In genomic region chr3:38501739-38502138, GRCm38 (mm10) we compare ENCODE assay signal across 28 mouse cellular contexts. TPM values are rescaled to one million over a fixed set of nuclear protein-coding genes. Genes with fewer than 3 reads are reported as not detected.
A peak's percentile ranks its signal among the peaks of the same experiment; 100 is the strongest.
DNase-seq lines count a peak whose midpoint lies in the region; ATAC-seq and TF ChIP-seq lines count a peak whose summit lies in the region.
"Had no signal": no experiment of that assay in that cellular context is flagged by ENCODE, and none has a peak within 500 bp of the region (broad histone marks: within the 10 kb centered on the region; RNA-seq: fewer than 3 reads in every experiment).

No protein-coding gene starts in this region.

- no peak overlapping the region for H3K9ac ChIP-seq in embryonic facial prominence, embryonic 14.5 days (ENCODE audit: low read depth, low read length)
- H3K9ac ChIP-seq in forebrain, postnatal 0 days, result no peak overlapping the region
- no peak overlapping the region for H3K9ac ChIP-seq in forebrain, embryonic 13.5 days
- no peak overlapping the region for H3K9ac ChIP-seq in hindbrain, embryonic 16.5 days (ENCODE audit: low read depth, low read length)
- H3K9ac ChIP-seq in hindbrain, embryonic 11.5 days (ENCODE audit: low read depth, low read length), result no peak overlapping the region
- no peak overlapping the region for H3K9ac ChIP-seq in midbrain, embryonic 16.5 days (ENCODE audit: low read depth, low read length)
- H3K9ac ChIP-seq: embryonic facial prominence, embryonic 15.5 days; heart, embryonic 13.5 days; hindbrain, embryonic 15.5 days had no signal

- no peak for TF ChIP-seq CTCF in forebrain, postnatal 0 days (IDR thresholded peaks at IDR 0.05; ENCODE audit: low read depth)

- WGBS in embryonic facial prominence, embryonic 14.5 days, result 85% methylated on average over 2 of the region's 2 CpGs
- WGBS in embryonic facial prominence, embryonic 10.5 days, result 95% methylated on average over 2 of the region's 2 CpGs
- WGBS in forebrain, postnatal 0 days, result 85% methylated on average over 2 of the region's 2 CpGs
- WGBS in forebrain, embryonic 13.5 days, result 84% methylated on average over 2 of the region's 2 CpGs
- WGBS in hindbrain, embryonic 16.5 days, result 93% methylated on average over 2 of the region's 2 CpGs
- WGBS in hindbrain, embryonic 11.5 days, result 97% methylated on average over 2 of the region's 2 CpGs
- 95% methylated on average over 2 of the region's 2 CpGs for WGBS in midbrain, embryonic 16.5 days
- 96% methylated on average over 2 of the region's 2 CpGs for WGBS in midbrain, embryonic 10.5 days

- H3K4me1 ChIP-seq in embryonic facial prominence, embryonic 14.5 days (ENCODE audit: control insufficient read depth, insufficient read depth, low read length), result no peaks in the 10 kb centered on the region
- peaks cover 10% of the 10 kb centered on the region; the same call in 1 of the 2 replicates for H3K4me1 ChIP-seq in embryonic facial prominence, embryonic 10.5 days
- no peaks in the 10 kb centered on the region for H3K4me1 ChIP-seq in forebrain, postnatal 0 days (ENCODE audit: insufficient read depth)
- peaks cover 4% of the 10 kb centered on the region; the same call in 1 of the 2 replicates for H3K4me1 ChIP-seq in forebrain, embryonic 13.5 days
- H3K4me1 ChIP-seq in hindbrain, embryonic 16.5 days (ENCODE audit: control insufficient read depth, insufficient read depth, low read depth, low read length), result no peaks in the 10 kb centered on the region
- no peaks in the 10 kb centered on the region for H3K4me1 ChIP-seq in hindbrain, embryonic 11.5 days (replicated peaks; ENCODE audit: control insufficient read depth, insufficient read depth, low read length)
- H3K4me1 ChIP-seq in midbrain, embryonic 16.5 days (ENCODE audit: control insufficient read depth, insufficient read depth, low read length), result no peaks in the 10 kb centered on the region
- H3K4me1 ChIP-seq in midbrain, embryonic 10.5 days, result no peaks in the 10 kb centered on the region
- H3K4me1 ChIP-seq: embryonic facial prominence, embryonic 15.5 days; heart, embryonic 10.5 days had no signal

- DNase-seq in embryonic facial prominence, embryonic 14.5 days (ENCODE audit: low spot score), result no peak
- no peak for DNase-seq in embryonic facial prominence, embryonic 10.5 days (ENCODE audit: low spot score)
- no peak for DNase-seq in forebrain, postnatal 0 days
- no peak for DNase-seq in hindbrain, embryonic 11.5 days (ENCODE audit: low spot score)
- no peak for DNase-seq in midbrain, embryonic 10.5 days (ENCODE audit: low spot score)
- DNase-seq: adrenal gland, adult 8-10 months; adrenal gland, postnatal 25 days; cerebellum, adult 11-12 months; cerebellum, adult 8-10 months; cerebellum, postnatal 10 days; cerebellum, postnatal 36 days; embryo, embryonic 11 days; gastrocnemius, adult 2 months; gastrocnemius, postnatal 14 days; heart, adult 18-20 months; heart, postnatal 14 days; heart, postnatal 4 days; kidney, adult 18-20 months had no signal

- no peaks in the 10 kb centered on the region for H3K36me3 ChIP-seq in embryonic facial prominence, embryonic 14.5 days (ENCODE audit: control insufficient read depth, insufficient read depth, low read length)
- no peaks in the 10 kb centered on the region for H3K36me3 ChIP-seq in embryonic facial prominence, embryonic 10.5 days (replicated peaks)
- no peaks in the 10 kb centered on the region for H3K36me3 ChIP-seq in forebrain, postnatal 0 days (ENCODE audit: insufficient read depth)
- H3K36me3 ChIP-seq in forebrain, embryonic 13.5 days (ENCODE audit: poor library complexity, severe bottlenecking), result no peaks in the 10 kb centered on the region
- no peaks in the 10 kb centered on the region for H3K36me3 ChIP-seq in hindbrain, embryonic 16.5 days (ENCODE audit: control insufficient read depth, insufficient read depth, low read length)
- no peaks in the 10 kb centered on the region for H3K36me3 ChIP-seq in hindbrain, embryonic 11.5 days (ENCODE audit: control insufficient read depth, insufficient read depth, low read length)
- H3K36me3 ChIP-seq in midbrain, embryonic 16.5 days (ENCODE audit: control insufficient read depth, insufficient read depth, low read length), result no peaks in the 10 kb centered on the region
- H3K36me3 ChIP-seq in midbrain, embryonic 10.5 days, result no peaks in the 10 kb centered on the region
- H3K36me3 ChIP-seq: embryonic facial prominence, embryonic 15.5 days; heart, embryonic 10.5 days; heart, embryonic 13.5 days; hindbrain, embryonic 15.5 days had no signal

- no peaks in the 10 kb centered on the region for H3K9me3 ChIP-seq in embryonic facial prominence, embryonic 14.5 days (ENCODE audit: control insufficient read depth, low read length)
- H3K9me3 ChIP-seq in embryonic facial prominence, embryonic 10.5 days, result no peaks in the 10 kb centered on the region
- no peaks in the 10 kb centered on the region for H3K9me3 ChIP-seq in forebrain, postnatal 0 days (ENCODE audit: low read length)
- no peaks in the 10 kb centered on the region for H3K9me3 ChIP-seq in forebrain, embryonic 13.5 days (replicated peaks)
- H3K9me3 ChIP-seq in hindbrain, embryonic 16.5 days (ENCODE audit: control insufficient read depth, low read length), result no peaks in the 10 kb centered on the region
- no peaks in the 10 kb centered on the region for H3K9me3 ChIP-seq in hindbrain, embryonic 11.5 days (ENCODE audit: control insufficient read depth, low read length)
- no peaks in the 10 kb centered on the region for H3K9me3 ChIP-seq in midbrain, embryonic 16.5 days (replicated peaks; ENCODE audit: control insufficient read depth, low read length, poor library complexity, severe bottlenecking)
- H3K9me3 ChIP-seq in midbrain, embryonic 10.5 days (replicated peaks), result no peaks in the 10 kb centered on the region
- H3K9me3 ChIP-seq: embryonic facial prominence, embryonic 15.5 days; heart, embryonic 10.5 days; heart, embryonic 13.5 days; hindbrain, embryonic 15.5 days had no signal

- H3K27me3 ChIP-seq in embryonic facial prominence, embryonic 14.5 days (replicated peaks; ENCODE audit: control insufficient read depth, insufficient read depth, low read length), result no peaks in the 10 kb centered on the region
- H3K27me3 ChIP-seq in embryonic facial prominence, embryonic 10.5 days (replicated peaks; ENCODE audit: low read depth, poor library complexity, severe bottlenecking), result 0 out of 2 replicates have a peak, but pooled peaks cover 3% of the 10 kb centered on the region
- no peaks in the 10 kb centered on the region; the same call in 1 of the 2 replicates for H3K27me3 ChIP-seq in forebrain, postnatal 0 days (ENCODE audit: insufficient read depth, low read length)
- no peaks in the 10 kb centered on the region for H3K27me3 ChIP-seq in forebrain, embryonic 13.5 days
- no peaks in the 10 kb centered on the region for H3K27me3 ChIP-seq in hindbrain, embryonic 16.5 days (replicated peaks; ENCODE audit: control insufficient read depth, insufficient read depth, low read length)
- no peaks in the 10 kb centered on the region for H3K27me3 ChIP-seq in hindbrain, embryonic 11.5 days (ENCODE audit: control insufficient read depth, insufficient read depth, low read length)
- H3K27me3 ChIP-seq in midbrain, embryonic 16.5 days (ENCODE audit: control insufficient read depth, insufficient read depth, low read depth, low read length), result no peaks in the 10 kb centered on the region
- H3K27me3 ChIP-seq in midbrain, embryonic 10.5 days (ENCODE audit: low read depth, poor library complexity, severe bottlenecking), result no peaks in the 10 kb centered on the region
- H3K27me3 ChIP-seq: embryonic facial prominence, embryonic 15.5 days; heart, embryonic 13.5 days; hindbrain, embryonic 15.5 days had no signal

- no peak overlapping the region for H3K4me3 ChIP-seq in embryonic facial prominence, embryonic 14.5 days (ENCODE audit: low read depth, low read length)
- H3K4me3 ChIP-seq in embryonic facial prominence, embryonic 10.5 days, result no peak overlapping the region
- H3K4me3 ChIP-seq in forebrain, postnatal 0 days (ENCODE audit: low read depth, low read length), result no peak overlapping the region
- no peak overlapping the region for H3K4me3 ChIP-seq in forebrain, embryonic 13.5 days
- H3K4me3 ChIP-seq in hindbrain, embryonic 16.5 days (ENCODE audit: low read length), result no peak overlapping the region
- H3K4me3 ChIP-seq in hindbrain, embryonic 11.5 days (ENCODE audit: low read depth, low read length), result no peak overlapping the region
- no peak overlapping the region for H3K4me3 ChIP-seq in midbrain, embryonic 16.5 days (ENCODE audit: low read depth, low read length)
- H3K4me3 ChIP-seq in midbrain, embryonic 10.5 days, result no peak overlapping the region
- H3K4me3 ChIP-seq: embryonic facial prominence, embryonic 15.5 days; gastrocnemius, adult 2 months; heart, embryonic 10.5 days; heart, embryonic 13.5 days; hindbrain, embryonic 15.5 days had no signal

- no peak overlapping the region for H3K27ac ChIP-seq in embryonic facial prominence, embryonic 14.5 days (replicated peaks; ENCODE audit: low read depth, low read length)
- no peak overlapping the region for H3K27ac ChIP-seq in embryonic facial prominence, embryonic 10.5 days (replicated peaks)
- H3K27ac ChIP-seq in forebrain, postnatal 0 days (ENCODE audit: low read depth, low read length), result no peak overlapping the region
- H3K27ac ChIP-seq in forebrain, embryonic 13.5 days, result no peak overlapping the region
- no peak overlapping the region for H3K27ac ChIP-seq in hindbrain, embryonic 16.5 days (ENCODE audit: low read depth, low read length)
- no peak overlapping the region for H3K27ac ChIP-seq in hindbrain, embryonic 11.5 days (ENCODE audit: low read depth, low read length)
- no peak overlapping the region for H3K27ac ChIP-seq in midbrain, embryonic 16.5 days (ENCODE audit: low read length)
- no peak overlapping the region for H3K27ac ChIP-seq in midbrain, embryonic 10.5 days (replicated peaks)
- H3K27ac ChIP-seq: embryonic facial prominence, embryonic 15.5 days; gastrocnemius, adult 2 months; heart, embryonic 10.5 days; heart, embryonic 13.5 days; hindbrain, embryonic 15.5 days had no signal

- 0 out of 2 replicates have a peak, but pooled peaks have one; percentile 19 for ATAC-seq in embryonic facial prominence, embryonic 14.5 days (ENCODE audit: low read depth)
- ATAC-seq in forebrain, postnatal 0 days, result peak; percentile 5; the same call in 1 of the 2 replicates
- ATAC-seq in forebrain, embryonic 13.5 days, result no peak
- peak; percentile 17; the same call in 1 of the 2 replicates for ATAC-seq in hindbrain, embryonic 16.5 days
- no peak for ATAC-seq in hindbrain, embryonic 11.5 days (ENCODE audit: low FRiP score)
- ATAC-seq in midbrain, embryonic 16.5 days, result 0 out of 2 replicates have a peak, but pooled peaks have one; percentile 51
- ATAC-seq: activated CD4-positive, CD25-positive, alpha-beta regulatory T cell, adult 4 months; inflammation-experienced regulatory T-cells, adult 6 months; intestine, embryonic 16.5 days had no signal

- H3K4me2 ChIP-seq in embryonic facial prominence, embryonic 14.5 days (ENCODE audit: low read depth, low read length), result no peak overlapping the region
- no peak overlapping the region for H3K4me2 ChIP-seq in forebrain, postnatal 0 days (ENCODE audit: low read depth)
- no peak overlapping the region for H3K4me2 ChIP-seq in forebrain, embryonic 13.5 days
- no peak overlapping the region for H3K4me2 ChIP-seq in hindbrain, embryonic 16.5 days (ENCODE audit: low read length)
- no peak overlapping the region for H3K4me2 ChIP-seq in hindbrain, embryonic 11.5 days (replicated peaks; ENCODE audit: low read depth, low read length)
- H3K4me2 ChIP-seq in midbrain, embryonic 16.5 days (ENCODE audit: low read length), result no peak overlapping the region
- H3K4me2 ChIP-seq: embryonic facial prominence, embryonic 15.5 days; heart, embryonic 13.5 days; hindbrain, embryonic 15.5 days had no signal

RNA-seq across cellular contexts. Expression of gene Ankrd50, which starts 17.1 kb away (rescaled TPM):
- 32.1 and 33.6 TPM in 2 replicates for polyA plus RNA-seq in embryonic facial prominence, embryonic 14.5 days (2014; fragmentation: Nextera tagmentation; extraction: Ambion mirVana)
- 21.0 and 22.9 TPM in 2 replicates for polyA plus RNA-seq in embryonic facial prominence, embryonic 10.5 days (2016; fragmentation: Nextera tagmentation; extraction: Ambion mirVana)
- 50.9 and 69.1 TPM in 2 replicates for total RNA-seq in forebrain, postnatal 0 days (2014; rRNA removed)
- polyA plus RNA-seq in forebrain, postnatal 0 days (2015; fragmentation: Nextera tagmentation; extraction: Ambion mirVana), result 12.6 and 13.0 TPM in 2 replicates
- 19.9 and 21.8 TPM in 2 replicates for polyA plus RNA-seq in forebrain, embryonic 13.5 days (2015; fragmentation: Nextera tagmentation; extraction: Ambion mirVana)
- polyA plus RNA-seq in hindbrain, embryonic 16.5 days (2015; fragmentation: Nextera tagmentation; extraction: Ambion mirVana), result 13.5 and 18.4 TPM in 2 replicates
- polyA plus RNA-seq in hindbrain, embryonic 11.5 days (2014; fragmentation: Nextera tagmentation; extraction: Ambion mirVana), result 28.1 and 30.4 TPM in 2 replicates
- 21.4 and 23.1 TPM in 2 replicates for polyA plus RNA-seq in midbrain, embryonic 16.5 days (2015; fragmentation: Nextera tagmentation; extraction: Ambion mirVana)
- 19.8 and 26.1 TPM in 2 replicates for polyA plus RNA-seq in midbrain, embryonic 10.5 days (2016; fragmentation: Nextera tagmentation; extraction: Ambion mirVana)

Comparison
In these comparisons a context has a peak if more than half of its experiments do, and no peak if none do; other contexts are left out.
1. ATAC-seq: peak in embryonic facial prominence, embryonic 14.5 days (single experiment), forebrain, postnatal 0 days (single experiment), hindbrain, embryonic 16.5 days (single experiment) and midbrain, embryonic 16.5 days (single experiment); none in forebrain, embryonic 13.5 days (single experiment) and hindbrain, embryonic 11.5 days (single experiment).